Mouse (Mus musculus) lung, adult 18-20 months (tissue): ENCODE results near the gene Gpx6.

Source experiments
- DNase-seq, 2 experiments: peaks; one replicate each; pipeline ENCODE4 v3.0.0; 2022; ENCODE audit warnings: mixed read lengths in 2 of 2

The Gpx6 gene

GRCm38 (mm10) chr13:21311926-21312325 lies at the start of gene Gpx6:
TSS of gene Gpx6 (plus strand) at chr13:21312125.
- no peak for DNase-seq

GRCm38 (mm10) chr13:21262787-21263461 lies 49.0 kb upstream of the Gpx6 start:
- no peak for DNase-seq

- DNase-seq = no peak
These were observed 48.0 kb upstream of the Gpx6 start for GRCm38 (mm10) chr13:21263910-21264309.

DNA sequence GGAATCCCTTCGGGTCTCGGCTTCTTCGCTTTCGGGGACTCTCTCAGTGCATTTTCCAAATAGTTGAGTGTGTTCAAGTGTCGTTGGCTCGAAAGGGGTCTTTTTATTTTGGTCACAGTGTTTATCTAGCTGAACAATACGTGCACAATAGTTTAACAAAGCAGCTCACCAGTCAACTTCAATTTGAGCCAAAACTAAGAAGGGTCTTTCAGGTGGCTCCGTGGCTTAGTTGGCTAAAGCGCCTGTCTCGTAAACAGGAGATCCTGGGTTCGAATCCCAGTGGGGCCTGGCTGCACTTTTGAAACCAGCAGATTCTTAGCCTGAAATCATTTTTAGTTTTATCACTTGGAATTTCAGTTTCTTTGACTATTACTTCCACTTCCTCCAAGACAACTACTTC lies 47.6 kb upstream of the Gpx6 start:
- DNase-seq = no peak

- DNase-seq = no peak
These were observed 46.2 kb upstream of the Gpx6 start for GRCm38 (mm10) chr13:21265736-21266135.

DNA sequence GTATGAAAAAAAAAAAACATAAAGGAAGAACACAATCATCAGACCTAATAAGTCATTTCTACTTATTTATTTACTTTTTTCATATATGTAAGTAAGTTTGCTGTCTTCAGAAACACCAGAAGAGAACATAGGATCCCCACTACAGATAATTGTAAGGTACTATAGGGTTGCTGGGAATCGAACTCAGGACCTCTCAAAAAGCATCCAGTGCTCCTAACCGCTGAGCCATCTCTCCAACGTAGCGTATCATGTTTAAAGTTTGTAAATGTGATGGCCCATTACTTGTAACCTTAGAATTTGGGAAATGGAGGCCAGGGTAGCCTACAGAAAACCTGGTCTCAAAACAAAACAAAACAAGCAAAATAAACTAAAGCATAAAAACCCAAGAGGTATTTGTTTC lies 44.4 kb upstream of the Gpx6 start:
- DNase-seq = no peak

DNA sequence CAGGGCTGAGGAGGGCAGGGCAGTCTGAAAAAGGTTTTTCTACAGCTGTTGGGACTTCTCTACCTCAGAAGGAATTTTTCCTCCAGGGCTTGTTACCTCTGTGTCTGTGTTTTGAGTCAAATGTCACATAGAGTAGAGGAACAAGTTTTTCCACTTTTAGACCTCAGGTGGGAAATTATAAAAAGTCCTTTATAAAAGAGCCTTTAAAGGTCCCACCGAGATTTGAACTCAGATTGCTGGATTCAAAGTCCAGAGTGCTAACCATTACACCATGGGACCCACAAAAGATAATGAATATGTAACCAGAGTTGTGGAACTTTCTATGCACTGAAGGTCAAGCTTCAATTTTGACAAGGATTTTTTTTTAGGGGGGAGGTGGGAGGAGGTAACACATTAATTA lies 43.7 kb upstream of the Gpx6 start:
- no peak for DNase-seq

GRCm38 (mm10) chr13:21275021-21275814 lies 36.7 kb upstream of the Gpx6 start:
- DNase-seq = no peak

GRCm38 (mm10) chr13:21275815-21276550 lies 35.9 kb upstream of the Gpx6 start:
- peak; percentile 23 to 52 for DNase-seq

GRCm38 (mm10) chr13:21276551-21276950 lies 35.4 kb upstream of the Gpx6 start:
- no peak for DNase-seq

- DNase-seq = no peak
These were observed 32.8 kb upstream of the Gpx6 start for GRCm38 (mm10) chr13:21279076-21279475.

- DNase-seq = peak; percentile 64 to 77
These were observed 32.4 kb upstream of the Gpx6 start for GRCm38 (mm10) chr13:21279559-21279958.

DNA sequence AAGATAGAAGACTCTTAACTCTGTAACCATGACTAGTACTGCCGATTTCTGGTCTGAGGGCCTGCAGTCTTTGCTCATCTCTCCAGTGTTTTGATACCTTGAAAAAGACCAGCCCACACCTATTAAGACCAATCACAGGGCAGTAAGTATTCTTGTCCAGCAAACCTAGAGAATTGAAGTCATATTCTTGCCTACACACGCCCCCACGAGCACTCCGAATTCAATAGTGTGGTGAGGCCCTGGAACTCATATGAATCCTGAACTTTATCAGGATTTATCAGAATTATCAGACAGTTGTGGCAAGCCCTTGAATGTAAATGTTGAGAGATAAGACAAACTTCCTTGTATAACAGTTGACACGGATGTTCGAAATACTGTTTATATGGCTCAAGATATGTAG lies 19.3 kb upstream of the Gpx6 start, which contains the start of gene Gpx5:
Gpx5 (minus strand) TSS at position 101 of the 400 bp plus-strand sequence.
- no peak for DNase-seq

GRCm38 (mm10) chr13:21298557-21298956 lies 13.4 kb upstream of the Gpx6 start:
- DNase-seq = no peak

GRCm38 (mm10) chr13:21304483-21305066 lies 7.3 kb upstream of the Gpx6 start:
- no peak for DNase-seq

GRCm38 (mm10) chr13:21309788-21310187 lies 2.1 kb upstream of the Gpx6 start:
- DNase-seq = no peak

GRCm38 (mm10) chr13:21312854-21313253 lies 929 bp downstream of the Gpx6 start:
- no peak for DNase-seq

- no peak for DNase-seq
These were observed 2.0 kb downstream of the Gpx6 start for GRCm38 (mm10) chr13:21313903-21314302.

- no peak for DNase-seq
These were observed 8.3 kb downstream of the Gpx6 start for GRCm38 (mm10) chr13:21320262-21320661.

DNA sequence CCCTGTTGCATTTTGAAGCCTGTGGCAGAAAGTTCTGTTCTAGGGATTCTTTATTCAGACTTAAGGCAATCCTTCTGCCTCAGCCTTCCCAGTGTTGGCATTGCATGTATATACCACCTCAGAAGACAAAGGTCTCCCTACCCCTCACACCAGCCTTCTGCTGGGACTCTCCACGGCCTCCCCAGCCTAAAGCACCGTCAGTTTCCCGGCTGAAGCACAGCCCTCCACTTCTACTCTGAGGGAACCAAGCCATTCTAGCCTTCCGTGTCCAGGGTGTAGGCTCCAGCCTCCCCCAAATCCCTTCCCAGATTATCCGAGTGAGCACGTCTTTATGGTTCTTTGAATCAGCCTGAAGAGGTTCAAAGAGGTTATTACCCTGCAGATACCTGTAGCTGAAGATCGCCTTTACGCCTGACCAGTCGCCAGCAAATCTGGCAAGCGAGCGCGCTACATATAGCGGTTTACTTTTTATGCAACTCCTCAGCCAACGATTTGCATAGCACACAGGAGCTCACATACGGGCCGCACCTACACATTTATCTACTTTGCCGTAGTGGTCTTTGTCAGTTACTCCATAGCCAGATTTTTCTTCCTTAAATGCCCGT lies 10.1 kb downstream of the Gpx6 start:
- DNase-seq = no peak

- DNase-seq = no peak
These were observed 10.8 kb downstream of the Gpx6 start for GRCm38 (mm10) chr13:21322509-21323375.

DNA sequence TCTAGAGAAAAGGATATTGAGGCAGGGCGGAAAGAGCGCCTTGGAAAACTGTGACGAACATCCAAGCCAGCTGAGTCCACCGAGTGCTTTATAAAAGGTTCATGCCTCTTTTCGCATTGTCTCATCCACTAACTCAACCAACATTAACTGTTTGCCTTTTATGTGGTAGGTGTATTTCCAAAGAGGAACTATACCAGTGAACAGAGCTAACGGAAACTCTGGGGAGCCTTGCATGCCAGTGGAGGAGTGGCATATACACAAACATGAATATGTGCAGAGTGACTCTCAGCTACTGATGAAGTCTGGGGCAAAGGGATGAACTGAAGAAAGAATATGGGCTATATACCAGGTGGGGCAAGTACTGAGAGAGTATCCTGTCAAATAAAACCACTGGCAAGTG lies 11.5 kb downstream of the Gpx6 start:
- no peak for DNase-seq
